Mouse (Mus musculus): ENCODE measurements at regions not wholly inside any gene's neighbourhood (a gene's known extent, or its start where the extent isn't known, plus 50 kb on each side); places are given as distances from the start of the nearest gene placed in this dataset.
"Not testable (repeated sequence)": the region's sequence is repeated elsewhere in the genome, so short reads cannot be mapped to it uniquely, and the experiment has no call there.

- DNase-seq = not testable (repeated sequence)
Measured at GRCm38 (mm10) chr5:76081379-76081778, 58.7 kb upstream of the Srd5a3 start.

- DNase-seq = no peak
Measured at GRCm38 (mm10) chr5:76080429-76080828, 59.6 kb upstream of the Srd5a3 start.

- peak; percentile 31 for DNase-seq
Measured at GRCm38 (mm10) chr5:76079204-76080025, 60.7 kb upstream of the Srd5a3 start.

- no peak for DNase-seq
Measured at GRCm38 (mm10) chr5:76078485-76078884, 61.6 kb upstream of the Srd5a3 start.

- DNase-seq = no peak
Measured at GRCm38 (mm10) chr5:76076283-76076682, 63.8 kb upstream of the Srd5a3 start.

GRCm38 (mm10) chr5:76075401-76075800 is 64.7 kb upstream of the Srd5a3 start:
- peak; percentile 25 for DNase-seq

GRCm38 (mm10) chr5:76067881-76068280 is 72.2 kb upstream of the Srd5a3 start:
- no peak for DNase-seq

GRCm38 (mm10) chr5:76067231-76067630 is 72.8 kb upstream of the Srd5a3 start:
- DNase-seq = no peak

- no peak for DNase-seq
Measured at GRCm38 (mm10) chr5:76065789-76066188, 74.3 kb upstream of the Srd5a3 start.

GRCm38 (mm10) chr5:76065227-76065626 is 74.8 kb upstream of the Srd5a3 start:
- no peak for DNase-seq

- DNase-seq = no peak
Measured at GRCm38 (mm10) chr5:76064686-76065085, 75.4 kb upstream of the Srd5a3 start.

- DNase-seq = no peak
Measured at GRCm38 (mm10) chr5:76063473-76063872, 76.6 kb upstream of the Srd5a3 start.

- DNase-seq = no peak
Measured at GRCm38 (mm10) chr5:76058011-76058410, 79.8 kb upstream of the Kdr start.

- DNase-seq = no peak
Measured at GRCm38 (mm10) chr5:76055849-76056248, 77.6 kb upstream of the Kdr start.

GRCm38 (mm10) chr5:76052782-76053181 is 74.5 kb upstream of the Kdr start:
- DNase-seq = no peak

- no peak for DNase-seq
Measured at GRCm38 (mm10) chr5:76051658-76052057, 73.4 kb upstream of the Kdr start.

- DNase-seq = no peak
Measured at GRCm38 (mm10) chr5:76048103-76048874, 70.0 kb upstream of the Kdr start.

- no peak for DNase-seq
Measured at GRCm38 (mm10) chr5:76043521-76044510, 65.6 kb upstream of the Kdr start.

GRCm38 (mm10) chr5:76040454-76041203 is 62.4 kb upstream of the Kdr start:
- DNase-seq = peak; percentile 43

- DNase-seq = no peak
Measured at GRCm38 (mm10) chr5:76028729-76029128, 50.5 kb upstream of the Kdr start.

All from adrenal gland, postnatal 10 days (tissue).